Mouse (Mus musculus) intestine, embryonic 14.5 days (tissue): Measurements from ENCODE around the gene Parvg. TPM values are rescaled to one million over a fixed set of nuclear protein-coding genes. Genes with fewer than 3 reads are reported as not detected.

Experiments used
- ATAC-seq: fragments of 200-750 bp; cut with Nextera tagmentation; replicated peaks from 2 replicates; pipeline ENCODE4 v1.8.0; 2017; ENCODE audit warnings: low read depth, moderate number of reproducible peaks, moderate TSS enrichment, moderate library complexity; ENCODE audit not compliant: low FRiP score, low TSS enrichment
- DNase-seq: peaks from one replicate; pipeline ENCODE4 v3.0.0-alpha.2; 2018; ENCODE audit warnings: low spot score
- H3K27ac ChIP-seq: fragments of 300-500 bp; sonication (generic); 2 replicates; pipeline ENCODE4 v1.5.1; 2014; ENCODE audit warnings: low read depth, mild to moderate bottlenecking, control low read depth
- H3K27me3 ChIP-seq: fragments of 300-500 bp; sonication (generic); replicated peaks from 2 replicates; pipeline ENCODE4 v1.6.1; 2014; ENCODE audit warnings: low read length, control low read depth; ENCODE audit not compliant: control insufficient read depth, insufficient read depth
- H3K36me3 ChIP-seq: fragments of 300-500 bp; sonication (generic); 2 replicates; pipeline ENCODE4 v1.6.1; 2014; ENCODE audit warnings: low read length, control low read depth; ENCODE audit not compliant: control insufficient read depth, insufficient read depth
- H3K4me1 ChIP-seq: fragments of 300-500 bp; sonication (generic); replicated peaks from 2 replicates; pipeline ENCODE4 v1.6.1; 2014; ENCODE audit warnings: low read length, control low read depth, mixed read lengths; ENCODE audit not compliant: control insufficient read depth, insufficient read depth
- H3K4me2 ChIP-seq: fragments of 300-500 bp; sonication (generic); 2 replicates; pipeline ENCODE4 v1.6.1; 2014; ENCODE audit warnings: low read length
- H3K4me3 ChIP-seq: fragments of 300-500 bp; sonication (generic); 2 replicates; pipeline ENCODE4 v1.5.1; 2014; ENCODE audit warnings: low read depth, low read length, control low read depth, mixed read lengths
- H3K9ac ChIP-seq: fragments of 300-500 bp; sonication (generic); 2 replicates; pipeline ENCODE4 v1.6.1; 2014; ENCODE audit warnings: mild to moderate bottlenecking, low read length
- H3K9me3 ChIP-seq: fragments of 300-500 bp; sonication (generic); 2 replicates; pipeline ENCODE4 v1.6.1; 2016; ENCODE audit warnings: low read length, control low read depth; ENCODE audit not compliant: control insufficient read depth
- WGBS: fragments of 180-500 bp; shearing (Covaris S2); extraction: QIAGEN DNeasy Blood & Tissue Kit; methylation state at CpG from one replicate; pipeline ENCODE4 v1.1.7; 2014; 5-methylcytosine and 5-hydroxymethylcytosine counted together
- polyA plus RNA-seq: library from polyadenylated mRNA; unstranded; fragments of >200 nt; fragmentation: Nextera tagmentation; extraction: Ambion mirVana; gene quantifications from 2 replicates; pipeline ENCODE4 v1.2.1, GENCODE M21; 2014

Parvg gene
- polyA plus RNA-seq, 1 experiment from 2014 or later, result 2.0 TPM

DNA sequence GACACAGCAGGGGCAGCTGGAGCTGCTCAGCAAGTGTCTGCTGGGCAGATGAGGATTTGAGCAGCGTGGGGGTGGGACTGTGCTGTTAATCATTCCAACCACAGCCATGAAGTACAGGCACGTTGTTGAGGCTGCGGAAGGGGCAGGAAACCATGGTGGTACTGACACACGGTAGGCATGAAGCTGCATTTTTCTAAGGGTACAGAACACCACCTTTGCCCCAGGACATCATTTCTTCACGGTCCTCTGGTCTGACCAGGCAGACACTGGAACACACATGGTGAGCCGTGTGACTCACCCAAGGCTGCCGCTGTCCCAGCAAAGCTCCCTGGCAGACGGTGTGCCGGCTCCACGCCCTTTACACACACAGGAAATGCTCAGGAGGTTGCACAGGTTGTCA, 56.4 kb downstream of the Parvg start:
- Histone ChIP-seq H3K4me2 (no peak overlapping the region), H3K36me3 (no peaks in the 10 kb centered on the region), H3K9me3 (peaks cover 4% of the 10 kb centered on the region), H3K4me1 (no peaks in the 10 kb centered on the region), H3K4me3 (no peak overlapping the region), H3K27ac (no peak overlapping the region), H3K9ac (no peak overlapping the region), H3K27me3 (no peaks in the 10 kb centered on the region)
- WGBS, result 43% methylated on average over 10 of the region's 10 CpGs
- ATAC-seq (peak; percentile 63; the same call in 1 of the 2 replicates), DNase-seq (no peak)

GRCm38 (mm10) chr15:84384066-84384465, 60.2 kb downstream of the Parvg start:
- Histone ChIP-seq H3K36me3 (no peaks in the 10 kb centered on the region), H3K4me2 (no peak overlapping the region), H3K9me3 (peaks cover 7% of the 10 kb centered on the region), H3K4me3 (no peak overlapping the region), H3K27ac (no peak overlapping the region), H3K27me3 (no peaks in the 10 kb centered on the region), H3K4me1 (no peaks in the 10 kb centered on the region), H3K9ac (no peak overlapping the region)
- no peak for ATAC-seq
- 90% methylated on average over 9 of the region's 9 CpGs for WGBS
- no peak for DNase-seq

- no peak for DNase-seq
- H3K27me3 ChIP-seq, result no peaks in the 10 kb centered on the region
- no peak for ATAC-seq
- H3K36me3 ChIP-seq, result no peaks in the 10 kb centered on the region
- no peak overlapping the region for H3K27ac ChIP-seq
- WGBS, result 82% methylated on average over 8 of the region's 8 CpGs
- no peak overlapping the region for H3K4me3 ChIP-seq
- H3K4me1 ChIP-seq, result no peaks in the 10 kb centered on the region
- no peak overlapping the region for H3K4me2 ChIP-seq
- H3K9me3 ChIP-seq, result peaks cover 7% of the 10 kb centered on the region
- H3K9ac ChIP-seq, result no peak overlapping the region
These were observed 62.3 kb downstream of the Parvg start for GRCm38 (mm10) chr15:84385995-84386565.

GRCm38 (mm10) chr15:84388698-84389131, 64.9 kb downstream of the Parvg start:
- H3K4me3 ChIP-seq, result no peak overlapping the region
- WGBS, result 81% methylated on average over 8 of the region's 8 CpGs
- H3K9ac ChIP-seq, result no peak overlapping the region
- DNase-seq, result no peak
- no peaks in the 10 kb centered on the region; the same call in 1 of the 2 replicates for H3K4me1 ChIP-seq
- H3K4me2 ChIP-seq, result no peak overlapping the region
- H3K9me3 ChIP-seq, result peaks cover 7% of the 10 kb centered on the region
- H3K36me3 ChIP-seq, result no peaks in the 10 kb centered on the region
- no peaks in the 10 kb centered on the region for H3K27me3 ChIP-seq
- no peak overlapping the region for H3K27ac ChIP-seq
- no peak for ATAC-seq

GRCm38 (mm10) chr15:84392131-84392530, 68.3 kb downstream of the Parvg start:
- Histone ChIP-seq H3K4me3 (no peak overlapping the region), H3K27ac (no peak overlapping the region), H3K4me1 (no peaks in the 10 kb centered on the region; the same call in 1 of the 2 replicates), H3K9me3 (peaks cover 7% of the 10 kb centered on the region), H3K36me3 (no peaks in the 10 kb centered on the region), H3K4me2 (no peak overlapping the region), H3K9ac (no peak overlapping the region), H3K27me3 (no peaks in the 10 kb centered on the region)
- 91% methylated on average over 4 of the region's 4 CpGs for WGBS
- DNase-seq (no peak), ATAC-seq (no peak)

Other genes with a start within 250 kb of the Parvg start
- gene Sult4a1, start 218.3 kb upstream of the Parvg start, polyA plus RNA-seq, result 4.5 and 5.8 TPM in 2 replicates
- gene Pnpla5, start 200.9 kb upstream of the Parvg start, polyA plus RNA-seq, result not detected in 2 replicates
- 0.41 and 0.44 TPM in 2 replicates for gene Pnpla3, start 156.2 kb upstream of the Parvg start, polyA plus RNA-seq
- 88.5 and 89.2 TPM in 2 replicates for gene Samm50, start 131.8 kb upstream of the Parvg start, polyA plus RNA-seq
- gene Parvb, start 92.0 kb upstream of the Parvg start, polyA plus RNA-seq, result 3.6 and 5.1 TPM in 2 replicates
- 1.8 and 2.6 TPM in 2 replicates for gene Shisal1, start 123.1 kb downstream of the Parvg start, polyA plus RNA-seq
- gene Rtl6, start 233.8 kb downstream of the Parvg start, polyA plus RNA-seq, result 8.9 and 9.0 TPM in 2 replicates